Mouse (Mus musculus) cerebellum, adult 9-11 months (tissue): Measurements from ENCODE around the gene Npas3.
A peak's percentile ranks its signal among the peaks of the same experiment; 100 is the strongest.

Experiments used
- DNase-seq: peaks from one replicate; pipeline ENCODE4 v3.0.0; 2022

Npas3 gene

DNA sequence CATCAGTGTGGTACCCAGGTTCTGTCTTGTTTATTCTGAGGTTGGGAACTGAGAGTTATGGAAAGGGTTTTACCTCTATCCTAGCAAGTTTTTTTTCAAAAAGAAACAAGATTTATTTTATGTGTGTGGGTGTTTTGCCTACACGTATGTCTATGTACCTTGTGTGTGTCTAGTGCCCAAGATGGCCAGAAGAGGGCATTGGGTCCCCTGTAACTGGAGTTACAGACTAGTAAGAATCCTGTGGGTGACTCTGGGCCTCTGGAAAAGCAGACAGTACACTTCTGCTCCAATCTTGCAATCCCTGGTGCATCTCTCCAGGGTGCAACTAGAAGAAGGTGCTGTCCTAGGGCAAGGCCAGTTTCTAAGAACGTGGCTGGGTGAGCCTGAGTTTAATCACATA is 848.0 kb downstream of the Npas3 start:
- DNase-seq = no peak

DNA sequence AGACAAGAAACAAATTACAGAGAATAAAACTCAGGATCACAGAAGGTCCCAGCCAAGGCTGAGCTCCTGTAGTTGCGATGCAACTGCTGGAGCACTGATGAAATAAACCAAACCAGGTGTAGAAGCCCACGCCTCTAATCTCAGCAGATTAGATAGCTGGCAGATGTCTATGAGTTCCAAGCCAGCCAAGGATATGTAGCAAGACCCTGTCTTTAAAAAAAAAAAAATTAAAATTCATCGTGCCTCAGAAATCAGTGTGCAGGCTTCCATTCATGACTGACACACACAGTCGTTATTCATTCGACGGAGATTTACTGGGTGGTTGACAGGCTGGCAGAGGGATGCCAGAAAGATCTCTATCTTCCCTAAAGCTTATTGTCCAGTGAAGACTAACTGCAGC is 849.7 kb downstream of the Npas3 start:
- DNase-seq = no peak

DNA sequence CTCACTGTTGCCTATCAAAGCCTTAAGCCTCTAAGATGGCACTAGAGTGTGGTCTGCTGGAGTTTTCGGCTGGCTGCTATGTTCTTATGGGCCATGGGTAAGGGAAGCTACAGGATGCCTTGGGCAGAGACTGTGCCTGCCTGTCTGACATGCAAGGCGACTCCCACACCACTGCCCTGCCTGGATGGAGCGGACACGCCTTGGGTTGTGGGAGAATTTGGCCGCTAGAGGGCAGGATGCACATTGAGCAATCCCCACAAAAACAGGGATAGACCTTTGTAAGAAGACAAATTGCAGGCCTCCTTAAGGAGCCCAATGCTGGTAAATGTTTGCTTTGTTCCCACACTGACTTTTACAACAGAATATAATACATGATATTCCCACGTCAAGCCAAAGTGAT is 850.3 kb downstream of the Npas3 start:
- DNase-seq = peak; percentile 25

DNA sequence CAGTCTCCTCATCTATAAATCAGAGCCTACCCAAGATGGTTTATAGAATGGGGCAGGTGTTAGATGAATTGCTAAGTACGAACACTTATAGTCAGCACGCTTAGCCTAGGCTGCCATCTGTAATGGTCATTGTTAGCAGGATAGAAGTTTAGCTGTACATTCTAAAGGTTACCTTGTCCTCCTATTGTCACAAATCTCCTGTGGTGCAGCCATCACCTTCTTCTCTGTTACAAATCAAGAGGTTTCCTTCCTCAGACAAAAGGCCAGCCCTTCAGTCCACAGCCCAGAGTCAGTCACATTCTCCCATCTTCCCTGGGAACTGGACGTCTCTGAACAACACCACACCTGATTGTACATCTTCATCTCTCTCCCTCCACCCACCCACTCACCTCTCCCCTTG is 851.0 kb downstream of the Npas3 start:
- no peak for DNase-seq

DNA sequence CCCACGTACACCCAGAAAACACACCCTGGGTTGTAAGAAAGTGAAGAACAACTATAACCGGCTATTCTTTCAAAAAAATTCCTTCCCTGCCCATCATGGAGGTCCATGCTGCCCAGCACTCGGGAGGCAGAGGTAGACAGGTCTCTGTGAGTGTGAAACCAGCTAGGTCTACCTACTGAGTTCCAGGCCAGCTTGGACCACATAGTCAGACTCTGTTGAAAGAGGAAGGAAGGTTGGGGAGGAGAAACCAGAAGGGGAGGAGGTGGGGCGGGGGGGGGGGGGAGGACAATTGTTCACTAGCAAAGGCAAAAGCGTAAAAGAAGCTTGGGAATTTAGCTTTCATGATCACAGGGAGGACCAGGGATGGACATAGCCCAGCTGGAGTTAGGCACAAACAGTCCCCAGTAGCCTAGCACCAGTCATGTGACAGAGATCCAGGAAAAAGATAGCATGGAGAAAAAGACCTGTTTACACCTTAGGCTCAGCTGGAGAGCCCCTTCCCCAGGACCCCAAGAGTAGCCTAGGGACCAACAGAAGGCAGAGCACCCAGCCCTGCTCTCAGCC is 852.9 kb downstream of the Npas3 start:
- DNase-seq = no peak

DNA sequence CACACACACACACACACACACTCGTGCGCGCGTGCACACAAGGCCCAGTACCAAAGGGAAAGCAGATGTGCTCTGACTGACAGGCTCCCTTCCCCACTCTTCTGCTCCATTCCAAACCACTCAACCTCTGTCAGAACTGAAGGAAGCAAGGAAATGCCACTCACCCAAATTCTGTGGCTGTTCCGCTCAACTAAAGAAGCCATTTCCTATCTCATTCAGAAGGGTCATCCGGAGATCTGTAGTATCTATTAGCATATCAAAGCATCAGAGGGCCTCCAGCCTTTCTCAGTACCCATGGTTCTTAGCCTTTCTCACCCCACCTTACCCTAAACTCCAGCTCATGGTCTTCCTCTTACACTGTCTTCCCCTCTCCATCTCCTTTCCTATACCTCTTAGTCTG is 854.0 kb downstream of the Npas3 start:
- no peak for DNase-seq

DNA sequence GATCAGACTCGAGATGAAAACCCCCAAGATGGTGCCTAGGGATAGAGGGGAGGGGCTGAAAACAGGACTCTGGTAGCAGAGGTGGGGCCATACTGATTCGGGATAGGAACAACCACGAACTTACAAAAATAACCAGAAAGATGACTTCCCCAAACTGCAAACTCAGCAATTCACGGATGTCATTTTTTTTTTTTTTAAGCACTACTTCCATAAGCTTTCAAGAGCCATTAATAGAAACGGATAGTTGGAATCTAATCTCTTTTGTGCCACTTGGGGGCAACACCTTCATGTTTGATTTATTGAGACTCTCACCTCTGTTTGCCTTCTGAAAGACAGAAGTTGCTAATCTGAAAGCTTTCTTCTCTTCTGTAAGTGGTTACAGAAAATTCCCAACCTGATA is 857.1 kb downstream of the Npas3 start:
- no peak for DNase-seq

DNA sequence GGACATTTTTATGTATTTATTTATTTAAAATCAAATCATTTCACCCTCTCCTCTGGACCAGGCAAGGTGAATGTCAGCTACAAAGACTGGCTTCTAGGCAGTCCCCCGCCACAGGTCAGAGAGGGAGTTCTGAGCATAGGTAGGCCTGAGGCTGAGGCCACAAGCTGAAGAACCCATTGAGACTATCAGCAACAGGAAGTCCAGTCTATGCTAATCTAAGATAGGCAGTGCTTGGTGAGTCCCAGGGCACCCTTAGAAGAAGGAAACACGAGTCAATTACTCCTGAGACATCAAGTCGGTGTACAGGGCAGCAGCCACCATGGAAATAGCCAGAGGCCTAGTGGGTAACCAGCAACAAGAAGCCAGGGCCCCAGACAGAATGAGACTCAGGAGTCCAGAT is 857.5 kb downstream of the Npas3 start:
- no peak for DNase-seq

DNA sequence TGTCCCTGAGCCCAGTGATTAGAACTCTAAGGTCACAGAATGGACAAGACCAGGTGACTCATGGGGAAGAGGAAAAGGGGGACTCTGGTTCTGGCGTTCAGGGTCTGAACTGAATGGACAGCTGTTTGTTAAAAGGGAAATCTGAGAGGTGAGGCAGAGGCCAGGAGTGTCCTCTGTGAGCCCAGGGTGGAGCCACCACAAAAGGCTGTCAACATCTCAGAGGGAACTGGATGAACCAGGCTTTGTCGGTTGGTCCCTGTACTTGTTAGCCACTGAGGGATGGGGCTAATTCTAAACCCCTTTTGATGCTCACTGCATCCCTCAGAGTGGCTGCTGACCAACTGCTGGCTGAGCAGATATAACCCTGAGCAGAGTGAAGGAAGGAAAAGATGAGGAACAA is 861.9 kb downstream of the Npas3 start:
- no peak for DNase-seq

DNA sequence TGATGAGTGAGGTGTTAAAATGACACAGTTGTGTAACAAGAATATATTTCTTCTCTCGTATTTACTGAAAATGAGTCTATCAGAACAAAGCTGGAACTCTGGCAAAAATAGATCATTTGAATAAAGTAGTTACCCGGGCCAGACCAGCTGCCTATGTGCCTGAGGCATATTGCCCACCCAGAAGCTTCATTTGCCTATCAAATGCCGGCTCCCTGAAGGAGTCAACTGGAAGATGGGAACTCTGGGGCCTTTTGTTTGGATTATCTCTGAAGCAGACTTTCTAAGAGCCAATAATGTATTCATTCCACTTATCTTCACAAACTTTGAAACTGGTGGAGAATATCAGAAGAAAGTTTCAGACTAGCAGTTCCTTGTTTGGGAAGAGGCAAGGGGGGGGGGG is 862.5 kb downstream of the Npas3 start:
- no peak for DNase-seq

DNA sequence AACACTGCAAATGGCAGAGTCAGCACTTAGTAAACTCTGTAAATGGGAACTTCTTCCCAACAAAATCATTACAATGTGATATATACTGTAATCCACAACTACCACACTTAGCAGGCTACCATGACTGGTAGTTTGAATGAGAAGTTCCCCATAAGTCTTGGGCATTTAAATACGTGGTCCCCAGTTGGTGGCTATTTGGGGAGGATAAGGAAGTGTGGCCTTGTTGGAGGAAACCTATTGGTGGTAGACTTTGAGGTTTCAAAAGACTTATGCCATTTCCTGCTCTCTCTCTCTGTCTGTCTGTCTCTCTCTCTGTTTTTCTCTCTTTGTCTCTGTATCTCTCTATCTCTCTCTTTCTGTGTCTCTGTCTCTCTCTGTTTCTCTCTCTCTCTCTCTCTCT is 871.9 kb downstream of the Npas3 start:
- no peak for DNase-seq

DNA sequence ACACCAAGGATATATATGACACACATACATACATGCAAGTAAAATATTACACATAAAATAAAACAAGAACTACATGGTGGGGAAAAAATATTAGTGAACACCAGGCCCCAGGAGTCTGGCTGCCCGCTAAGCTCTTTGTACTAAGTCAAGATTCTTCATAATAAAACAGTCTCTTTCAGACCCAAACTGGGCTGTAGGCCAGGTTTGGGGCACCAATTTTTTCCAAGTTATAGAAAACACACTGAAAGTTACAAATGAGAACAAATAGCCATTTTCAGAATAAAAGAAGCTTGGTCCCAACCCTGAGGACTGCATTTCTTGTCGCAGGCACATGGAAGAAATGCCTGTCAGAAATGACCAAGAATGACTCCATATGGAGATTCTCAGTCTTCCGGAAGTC is 872.8 kb downstream of the Npas3 start:
- DNase-seq = no peak
